Mouse (Mus musculus): ENCODE measurements around the gene Rbfox1. TPM values are rescaled to one million over a fixed set of nuclear protein-coding genes. Genes with fewer than 3 reads are reported as not detected.

Rbfox1 gene
- polyA plus RNA-seq, 1 experiment from 2014 or later: 339 TPM

DNA sequence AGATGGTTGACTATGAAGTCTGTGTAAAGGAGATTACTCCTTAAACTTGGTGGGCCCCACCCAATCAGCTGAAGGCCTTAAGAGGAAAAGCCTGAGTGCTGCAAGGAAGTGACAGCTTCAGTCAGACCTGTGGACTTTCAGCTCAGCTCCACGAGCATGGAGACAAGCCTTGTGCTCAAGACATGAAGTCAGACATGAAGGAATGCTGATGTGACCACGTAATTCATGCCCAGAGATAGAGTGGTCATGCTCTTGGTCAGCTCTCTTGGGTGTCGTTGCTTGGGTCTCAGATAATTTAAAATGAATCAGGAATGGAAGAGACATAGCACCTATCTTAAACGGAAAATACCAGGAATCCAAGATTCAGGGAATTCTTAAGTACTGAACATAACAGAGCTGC is 1019.8 kb downstream of the Rbfox1 start:
- Histone ChIP-seq H3K36me3 (ENCODE audit: control insufficient read depth, insufficient read depth, low read length) (no peaks in the 10 kb centered on the region), H3K27me3 (ENCODE audit: control insufficient read depth, insufficient read depth, low read length) (no peaks in the 10 kb centered on the region), H3K27ac (ENCODE audit: low read depth, low read length) (no peak overlapping the region), H3K9me3 (ENCODE audit: control insufficient read depth, low read length) (no peaks in the 10 kb centered on the region), H3K4me1 (ENCODE audit: control insufficient read depth, insufficient read depth, low read length) (no peaks in the 10 kb centered on the region), H3K9ac (replicated peaks; ENCODE audit: low read depth, low read length) (no peak overlapping the region), H3K4me2 (ENCODE audit: low read depth, low read length) (no peak overlapping the region), H3K4me3 (ENCODE audit: low read depth, low read length) (no peak overlapping the region)
- no peak for ATAC-seq (ENCODE audit: low read depth)
- WGBS: 75% methylated on average over 4 of the region's 4 CpGs

DNA sequence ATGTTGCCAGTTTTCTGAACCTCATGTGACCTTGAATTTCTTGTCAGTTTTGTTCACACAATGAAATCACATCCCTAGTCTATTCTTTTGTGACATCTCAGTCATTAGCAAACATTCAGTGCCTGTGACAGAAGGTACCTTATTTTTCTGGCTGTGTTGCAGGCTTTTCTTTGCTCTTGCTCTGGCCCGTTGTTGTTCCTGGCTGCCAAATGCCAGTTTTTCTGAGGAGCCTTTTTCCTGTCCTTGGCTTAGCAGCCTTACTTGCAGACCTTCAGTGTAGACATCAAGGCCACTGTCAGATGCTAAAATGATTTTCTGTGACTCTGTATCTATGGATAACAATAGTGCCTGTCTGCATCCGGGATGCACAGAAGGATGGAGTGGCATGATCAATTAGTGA is 1020.8 kb downstream of the Rbfox1 start:
- no peak overlapping the region for H3K27ac ChIP-seq (ENCODE audit: low read depth, low read length)
- H3K4me3 ChIP-seq (ENCODE audit: low read depth, low read length): no peak overlapping the region
- WGBS: 72% methylated on average over 2 of the region's 2 CpGs

DNA sequence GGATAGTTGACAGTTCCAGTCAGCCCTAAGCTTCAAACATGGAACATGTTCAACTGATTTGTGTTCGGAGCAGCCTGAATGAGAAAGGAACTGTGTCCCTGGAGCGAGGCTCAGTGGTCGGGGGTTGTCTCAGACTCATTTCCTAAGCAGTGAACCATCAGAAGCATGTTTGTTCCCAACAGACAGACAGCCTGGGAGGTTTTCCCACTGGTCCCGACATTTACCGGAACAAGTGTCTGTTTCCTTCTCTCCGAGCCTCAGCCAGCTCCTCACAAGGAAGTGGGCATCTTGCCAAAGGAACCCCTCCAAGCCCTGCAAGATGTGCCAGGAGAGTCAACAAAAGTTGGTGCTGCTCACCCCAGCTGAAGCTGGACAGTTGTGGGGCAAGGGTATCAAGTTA is 1022.4 kb downstream of the Rbfox1 start:
- H3K9ac ChIP-seq (replicated peaks; ENCODE audit: low read depth, low read length): no peak overlapping the region
- ATAC-seq (ENCODE audit: low read depth): no peak
- H3K4me3 ChIP-seq (ENCODE audit: low read depth, low read length): no peak overlapping the region

More for the DNA sequence above, 1020.8 kb downstream of the Rbfox1 start:
- ATAC-seq (ENCODE audit: low read depth): no peak
- H3K36me3 ChIP-seq (ENCODE audit: control insufficient read depth, insufficient read depth, low read length): no peaks in the 10 kb centered on the region
- H3K9me3 ChIP-seq (ENCODE audit: control insufficient read depth, low read length): no peaks in the 10 kb centered on the region
- no peaks in the 10 kb centered on the region for H3K27me3 ChIP-seq (ENCODE audit: control insufficient read depth, insufficient read depth, low read length)
- no peak overlapping the region for H3K4me2 ChIP-seq (ENCODE audit: low read depth, low read length)
- H3K9ac ChIP-seq (replicated peaks; ENCODE audit: low read depth, low read length): no peak overlapping the region
- no peaks in the 10 kb centered on the region for H3K4me1 ChIP-seq (ENCODE audit: control insufficient read depth, insufficient read depth, low read length)

DNA sequence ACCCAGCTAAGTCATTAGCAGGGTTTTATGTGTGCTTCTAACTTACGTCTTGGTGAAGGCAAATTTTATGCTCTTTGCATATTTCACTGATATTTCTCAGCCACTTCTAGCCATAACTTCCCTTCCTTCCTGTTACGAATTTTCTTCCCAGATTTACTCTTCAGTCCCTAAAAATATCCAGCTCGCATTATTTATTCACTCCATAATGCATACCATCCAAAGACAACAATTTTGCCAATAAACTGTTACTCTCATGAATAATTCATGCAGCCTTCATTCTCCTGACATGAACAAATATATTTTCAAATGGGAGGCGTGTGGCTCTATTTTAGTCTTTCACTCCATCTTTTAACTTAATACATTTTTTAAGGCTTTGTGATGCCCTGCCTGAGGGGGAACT is 1029.4 kb downstream of the Rbfox1 start:
- Histone ChIP-seq H3K27me3 (ENCODE audit: control insufficient read depth, insufficient read depth, low read length) (no peaks in the 10 kb centered on the region), H3K4me1 (ENCODE audit: control insufficient read depth, insufficient read depth, low read length) (no peaks in the 10 kb centered on the region), H3K9ac (replicated peaks; ENCODE audit: low read depth, low read length) (no peak overlapping the region), H3K9me3 (ENCODE audit: control insufficient read depth, low read length) (no peaks in the 10 kb centered on the region), H3K27ac (ENCODE audit: low read depth, low read length) (no peak overlapping the region), H3K4me3 (ENCODE audit: low read depth, low read length) (no peak overlapping the region), H3K4me2 (ENCODE audit: low read depth, low read length) (no peak overlapping the region), H3K36me3 (ENCODE audit: control insufficient read depth, insufficient read depth, low read length) (no peaks in the 10 kb centered on the region)
- ATAC-seq (ENCODE audit: low read depth): no peak
- WGBS: 61% methylated on average over 4 of the region's 4 CpGs

More for the DNA sequence above, 1022.4 kb downstream of the Rbfox1 start:
- Histone ChIP-seq H3K36me3 (ENCODE audit: control insufficient read depth, insufficient read depth, low read length) (no peaks in the 10 kb centered on the region), H3K4me1 (ENCODE audit: control insufficient read depth, insufficient read depth, low read length) (no peaks in the 10 kb centered on the region), H3K9me3 (ENCODE audit: control insufficient read depth, low read length) (no peaks in the 10 kb centered on the region), H3K27me3 (ENCODE audit: control insufficient read depth, insufficient read depth, low read length) (no peaks in the 10 kb centered on the region), H3K4me2 (ENCODE audit: low read depth, low read length) (no peak overlapping the region), H3K27ac (ENCODE audit: low read depth, low read length) (no peak overlapping the region)
- WGBS: 56% methylated on average over 6 of the region's 6 CpGs

DNA sequence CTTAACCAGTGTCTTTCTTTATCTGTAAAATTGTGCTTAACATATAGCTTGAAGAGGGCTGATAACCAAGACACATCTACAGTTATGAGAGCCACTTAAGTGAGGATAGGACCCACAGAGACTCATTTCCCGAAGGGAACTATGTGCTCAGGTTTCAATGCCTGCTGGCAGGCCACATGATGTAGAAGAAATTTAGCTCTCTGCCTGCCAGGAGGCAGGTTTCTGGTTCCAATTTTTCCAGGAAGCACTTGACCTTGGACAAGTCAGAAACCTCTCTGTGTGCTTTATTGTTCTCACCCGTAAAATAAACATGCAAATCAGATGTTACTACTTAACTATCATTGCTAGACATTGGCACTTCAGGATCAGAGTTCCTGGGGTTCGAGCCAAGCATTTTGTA is 1033.5 kb downstream of the Rbfox1 start:
- H3K27ac ChIP-seq (ENCODE audit: low read depth, low read length): no peak overlapping the region
- no peak overlapping the region for H3K9ac ChIP-seq (replicated peaks; ENCODE audit: low read depth, low read length)
- H3K27me3 ChIP-seq (ENCODE audit: control insufficient read depth, insufficient read depth, low read length): no peaks in the 10 kb centered on the region
- H3K36me3 ChIP-seq (ENCODE audit: control insufficient read depth, insufficient read depth, low read length): no peaks in the 10 kb centered on the region
- no peaks in the 10 kb centered on the region for H3K4me1 ChIP-seq (ENCODE audit: control insufficient read depth, insufficient read depth, low read length)
- no peak overlapping the region for H3K4me3 ChIP-seq (ENCODE audit: low read depth, low read length)
- WGBS: 55% methylated on average over 3 of the region's 3 CpGs
- no peak for ATAC-seq (ENCODE audit: low read depth)
- no peaks in the 10 kb centered on the region for H3K9me3 ChIP-seq (ENCODE audit: control insufficient read depth, low read length)
- no peak overlapping the region for H3K4me2 ChIP-seq (ENCODE audit: low read depth, low read length)

DNA sequence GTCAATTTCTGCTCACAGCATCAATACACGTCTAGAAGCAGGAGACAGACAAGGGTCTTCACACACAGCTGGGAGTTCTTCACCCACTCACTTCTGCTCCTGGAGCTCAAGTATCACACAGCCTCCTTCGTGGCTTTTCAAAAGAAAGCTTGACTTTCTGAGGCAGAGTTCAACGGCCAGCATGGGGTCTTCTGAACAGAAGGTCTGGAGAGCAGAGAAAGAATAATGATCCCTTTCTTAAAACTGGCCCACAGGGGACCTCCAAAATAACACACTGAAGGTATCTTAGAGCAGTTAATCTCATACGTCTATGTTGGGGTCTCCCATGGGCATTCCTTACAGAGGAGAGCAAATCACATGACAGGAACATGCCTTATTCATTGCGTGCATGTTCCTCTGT is 1034.5 kb downstream of the Rbfox1 start:
- no peaks in the 10 kb centered on the region for H3K27me3 ChIP-seq (ENCODE audit: control insufficient read depth, insufficient read depth, low read length)
- WGBS: 28% methylated on average over 5 of the region's 5 CpGs
- no peak overlapping the region for H3K4me3 ChIP-seq (ENCODE audit: low read depth, low read length)
- H3K9me3 ChIP-seq (ENCODE audit: control insufficient read depth, low read length): no peaks in the 10 kb centered on the region
- ATAC-seq (ENCODE audit: low read depth): no peak
- H3K9ac ChIP-seq (replicated peaks; ENCODE audit: low read depth, low read length): no peak overlapping the region
- no peaks in the 10 kb centered on the region for H3K4me1 ChIP-seq (ENCODE audit: control insufficient read depth, insufficient read depth, low read length)
- no peak overlapping the region for H3K27ac ChIP-seq (ENCODE audit: low read depth, low read length)
- no peak overlapping the region for H3K4me2 ChIP-seq (ENCODE audit: low read depth, low read length)
- H3K36me3 ChIP-seq (ENCODE audit: control insufficient read depth, insufficient read depth, low read length): no peaks in the 10 kb centered on the region

DNA sequence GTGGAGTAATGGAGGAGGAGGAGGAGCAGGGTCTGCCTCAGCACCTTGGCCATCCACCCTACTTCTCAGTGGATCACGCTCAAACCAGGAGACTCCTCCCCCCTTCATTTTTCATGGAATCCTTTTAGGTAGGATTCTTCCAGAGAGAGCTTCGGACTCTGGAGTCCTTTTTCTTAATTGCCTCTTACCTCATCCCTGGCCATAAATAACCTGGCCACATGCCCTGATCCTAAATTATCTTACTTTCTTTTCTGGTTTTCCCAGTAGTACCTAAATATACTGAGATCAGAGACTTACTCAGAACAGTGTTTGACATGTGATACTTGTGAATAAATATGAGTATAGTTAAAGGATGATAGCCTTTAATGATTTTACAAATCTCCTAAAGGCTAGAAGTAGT is 1042.5 kb downstream of the Rbfox1 start:
- 65% methylated on average over 2 of the region's 2 CpGs for WGBS
- no peaks in the 10 kb centered on the region for H3K4me1 ChIP-seq (ENCODE audit: control insufficient read depth, insufficient read depth, low read length)
- H3K9me3 ChIP-seq (ENCODE audit: control insufficient read depth, low read length): no peaks in the 10 kb centered on the region
- no peak overlapping the region for H3K4me2 ChIP-seq (ENCODE audit: low read depth, low read length)
- no peak overlapping the region for H3K4me3 ChIP-seq (ENCODE audit: low read depth, low read length)
- ATAC-seq (ENCODE audit: low read depth): no peak
- H3K36me3 ChIP-seq (ENCODE audit: control insufficient read depth, insufficient read depth, low read length): no peaks in the 10 kb centered on the region
- H3K27me3 ChIP-seq (ENCODE audit: control insufficient read depth, insufficient read depth, low read length): no peaks in the 10 kb centered on the region
- no peak overlapping the region for H3K9ac ChIP-seq (replicated peaks; ENCODE audit: low read depth, low read length)
- no peak overlapping the region for H3K27ac ChIP-seq (ENCODE audit: low read depth, low read length)

DNA sequence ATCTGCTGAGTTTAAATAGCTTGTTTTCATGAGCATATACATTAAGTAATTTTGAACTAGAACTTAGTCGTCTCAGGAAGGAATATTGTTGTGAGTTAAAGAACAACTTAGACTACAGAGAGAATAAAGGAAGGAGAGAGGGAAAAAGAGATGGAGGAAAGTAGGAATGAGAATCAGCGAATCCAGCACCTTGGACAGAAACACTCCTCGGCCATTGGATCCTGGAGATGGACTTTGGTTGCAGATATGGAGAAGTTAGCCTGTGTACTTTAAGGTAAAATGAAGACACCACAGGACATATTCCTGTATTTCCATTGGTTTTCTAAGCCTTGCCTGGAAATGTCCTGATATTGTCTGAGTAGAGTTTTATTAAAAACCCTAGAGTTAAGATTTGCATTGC is 1045.6 kb downstream of the Rbfox1 start:
- H3K4me3 ChIP-seq (ENCODE audit: low read depth, low read length): no peak overlapping the region
- no peak overlapping the region for H3K9ac ChIP-seq (replicated peaks; ENCODE audit: low read depth, low read length)
- no peak for ATAC-seq (ENCODE audit: low read depth)
- no peaks in the 10 kb centered on the region for H3K27me3 ChIP-seq (ENCODE audit: control insufficient read depth, insufficient read depth, low read length)
- no peaks in the 10 kb centered on the region for H3K9me3 ChIP-seq (ENCODE audit: control insufficient read depth, low read length)
- 59% methylated on average over 3 of the region's 3 CpGs for WGBS
- H3K36me3 ChIP-seq (ENCODE audit: control insufficient read depth, insufficient read depth, low read length): no peaks in the 10 kb centered on the region
- no peaks in the 10 kb centered on the region for H3K4me1 ChIP-seq (ENCODE audit: control insufficient read depth, insufficient read depth, low read length)
- H3K4me2 ChIP-seq (ENCODE audit: low read depth, low read length): no peak overlapping the region
- no peak overlapping the region for H3K27ac ChIP-seq (ENCODE audit: low read depth, low read length)

DNA sequence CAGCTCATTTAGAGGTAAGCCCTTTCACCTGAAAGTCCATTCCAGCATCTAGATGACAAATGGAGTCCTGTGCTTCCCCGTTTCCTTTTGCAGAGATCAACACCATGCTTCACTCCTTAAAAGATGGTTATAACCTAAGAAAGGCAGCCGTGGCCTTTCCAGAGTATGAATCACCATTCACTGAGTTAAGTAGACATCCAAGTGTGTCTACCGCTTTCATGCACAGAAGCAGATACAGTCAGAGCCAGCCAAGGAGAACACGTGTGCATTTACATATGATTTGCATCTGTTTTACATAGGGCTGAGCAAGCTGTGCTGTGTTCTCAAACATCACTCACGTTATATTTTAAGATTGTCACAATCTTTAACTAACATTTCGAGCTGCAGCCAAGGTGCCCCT is 1061.0 kb downstream of the Rbfox1 start:
- Histone ChIP-seq H3K9ac (replicated peaks; ENCODE audit: low read depth, low read length) (no peak overlapping the region), H3K27me3 (ENCODE audit: control insufficient read depth, insufficient read depth, low read length) (no peaks in the 10 kb centered on the region), H3K9me3 (ENCODE audit: control insufficient read depth, low read length) (no peaks in the 10 kb centered on the region), H3K36me3 (ENCODE audit: control insufficient read depth, insufficient read depth, low read length) (no peaks in the 10 kb centered on the region), H3K27ac (ENCODE audit: low read depth, low read length) (no peak overlapping the region), H3K4me1 (ENCODE audit: control insufficient read depth, insufficient read depth, low read length) (no peaks in the 10 kb centered on the region), H3K4me2 (ENCODE audit: low read depth, low read length) (no peak overlapping the region), H3K4me3 (ENCODE audit: low read depth, low read length) (no peak overlapping the region)
- ATAC-seq (ENCODE audit: low read depth): no peak
- WGBS: 60% methylated on average over 6 of the region's 6 CpGs

DNA sequence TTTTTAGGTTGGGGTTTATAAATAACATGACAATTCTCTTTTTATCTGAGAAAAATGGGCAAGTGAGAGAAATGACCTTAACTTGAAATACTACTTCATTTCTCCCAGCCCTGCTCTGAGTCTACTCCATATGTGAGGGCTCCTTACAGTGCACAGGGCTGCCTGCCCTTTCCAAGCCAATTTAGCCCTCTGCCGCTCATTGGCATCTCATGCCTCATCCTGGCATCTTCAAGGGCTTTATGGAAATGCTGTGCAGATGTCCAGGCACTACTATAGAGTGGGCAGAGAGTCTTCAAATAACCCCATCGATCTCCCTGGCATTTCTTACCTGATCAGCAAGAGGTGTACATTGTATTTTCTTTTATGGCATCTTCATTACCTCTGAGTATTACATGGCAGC is 1064.5 kb downstream of the Rbfox1 start:
- no peak overlapping the region for H3K4me2 ChIP-seq (ENCODE audit: low read depth, low read length)
- no peak overlapping the region for H3K27ac ChIP-seq (ENCODE audit: low read depth, low read length)

More for the DNA sequence above, 1064.5 kb downstream of the Rbfox1 start:
- Histone ChIP-seq H3K36me3 (ENCODE audit: control insufficient read depth, insufficient read depth, low read length) (no peaks in the 10 kb centered on the region), H3K9me3 (ENCODE audit: control insufficient read depth, low read length) (no peaks in the 10 kb centered on the region), H3K27me3 (ENCODE audit: control insufficient read depth, insufficient read depth, low read length) (no peaks in the 10 kb centered on the region), H3K9ac (replicated peaks; ENCODE audit: low read depth, low read length) (no peak overlapping the region), H3K4me1 (ENCODE audit: control insufficient read depth, insufficient read depth, low read length) (no peaks in the 10 kb centered on the region), H3K4me3 (ENCODE audit: low read depth, low read length) (no peak overlapping the region)
- WGBS: 84% methylated on average over 2 of the region's 2 CpGs
- no peak for ATAC-seq (ENCODE audit: low read depth)

Measured in neural tube, embryonic 14.5 days (tissue).